Mouse (Mus musculus): ENCODE measurements at regions not wholly inside any gene's neighbourhood (a gene's known extent, or its start where the extent isn't known, plus 50 kb on each side); places are given as distances from the start of the nearest gene placed in this dataset.

- no peak for DNase-seq (ENCODE audit: low spot score)
These were observed 51.3 kb upstream of the Ier5l start for GRCm38 (mm10) chr2:30525295-30525694.

DNA sequence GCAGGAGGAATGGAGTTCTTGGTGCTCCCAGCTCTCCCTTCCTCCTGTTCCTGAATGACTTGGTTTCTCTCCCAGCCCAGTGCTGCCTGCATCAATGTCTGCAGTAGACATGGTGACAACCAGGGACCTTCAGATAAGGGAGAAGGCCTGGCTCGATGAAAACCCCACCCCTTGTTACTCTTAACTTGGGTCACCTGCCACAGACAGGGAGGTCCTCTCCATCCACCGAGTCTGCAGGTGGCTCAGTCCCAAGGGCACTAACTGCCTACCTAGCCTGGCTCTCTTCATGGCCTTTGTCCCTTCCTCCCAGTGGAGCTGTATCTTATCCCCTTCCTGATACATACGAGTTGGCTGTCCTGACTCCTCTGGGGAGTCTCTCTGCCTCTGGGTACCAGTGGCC, 51.8 kb upstream of the Ier5l start:
- DNase-seq (ENCODE audit: low spot score) = no peak

DNA sequence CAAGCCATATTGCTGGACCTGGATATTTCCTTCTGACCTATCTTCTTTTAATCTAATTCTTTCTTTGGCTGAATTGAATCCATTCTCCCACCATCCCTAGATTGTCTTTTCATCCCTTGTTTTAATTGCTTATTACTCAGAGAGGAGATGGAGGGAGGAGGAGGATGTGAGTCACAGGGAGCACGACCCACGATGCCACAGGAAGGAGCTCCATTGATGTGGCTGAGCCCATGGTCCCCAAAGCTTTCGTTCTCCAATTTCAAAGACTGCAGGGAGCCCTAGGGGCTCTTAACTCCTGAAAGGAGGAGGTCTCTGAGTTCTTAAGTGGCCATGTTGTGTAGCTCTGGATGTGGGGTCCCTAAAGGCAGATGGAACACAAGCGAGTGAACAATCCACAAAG, 53.5 kb upstream of the Ier5l start:
- no peak for DNase-seq (ENCODE audit: low spot score)

DNA sequence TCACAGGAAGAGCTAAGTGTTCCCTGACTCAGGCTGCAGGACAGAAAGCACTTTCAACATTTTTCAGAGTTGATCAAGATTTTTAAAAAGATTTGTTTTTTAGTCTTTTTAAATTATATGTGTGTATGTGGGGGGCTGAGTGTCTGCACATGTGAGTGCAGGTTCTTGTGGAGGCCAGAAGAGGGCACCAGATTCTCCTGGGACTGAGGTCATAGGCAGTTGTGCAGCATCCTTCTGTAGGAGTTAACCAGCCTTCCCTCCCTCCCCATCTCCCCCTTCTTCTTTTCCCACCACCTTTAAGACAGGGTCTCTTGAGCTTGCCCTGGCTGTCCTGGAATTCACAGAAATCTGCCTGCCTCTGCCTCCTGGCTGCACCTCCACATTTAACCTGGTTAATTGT, 58.9 kb upstream of the Ier5l start:
- DNase-seq (ENCODE audit: low spot score) = no peak

DNA sequence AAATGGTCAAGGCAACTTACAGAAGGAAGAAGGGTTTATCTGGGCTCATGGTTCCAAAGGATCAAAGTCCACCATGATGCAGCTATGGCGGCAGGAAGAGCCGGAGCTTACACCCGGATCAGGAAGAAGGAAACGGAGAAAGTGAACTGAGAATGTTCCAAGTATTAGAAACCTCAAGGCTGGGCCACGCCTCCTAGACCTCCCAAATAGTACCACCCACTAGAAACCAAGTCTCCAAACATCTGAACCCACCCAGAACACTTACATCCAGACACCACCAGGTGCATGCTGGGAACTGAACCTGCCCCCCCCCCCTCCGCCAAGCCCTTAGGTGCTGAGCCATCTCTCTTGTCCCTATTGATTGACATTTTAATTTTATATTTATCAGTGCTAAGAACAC, 59.3 kb upstream of the Ier5l start:
- DNase-seq (ENCODE audit: low spot score) = no peak

GRCm38 (mm10) chr2:30534485-30534884, 60.4 kb upstream of the Cstad start:
- no peak for DNase-seq (ENCODE audit: low spot score)

- DNase-seq (ENCODE audit: low spot score) = no peak
These were observed 55.5 kb upstream of the Cstad start for GRCm38 (mm10) chr2:30539305-30539704.

GRCm38 (mm10) chr2:30541541-30541940, 53.3 kb upstream of the Cstad start:
- DNase-seq (ENCODE audit: low spot score) = no peak

GRCm38 (mm10) chr2:30544782-30545435, 49.9 kb upstream of the Cstad start:
- peak; percentile 65 for DNase-seq (ENCODE audit: low spot score)

Data from ovary, postnatal 14 days (tissue).